Mouse (Mus musculus): ENCODE data around the gene Selenbp1.

The Selenbp1 gene

DNA sequence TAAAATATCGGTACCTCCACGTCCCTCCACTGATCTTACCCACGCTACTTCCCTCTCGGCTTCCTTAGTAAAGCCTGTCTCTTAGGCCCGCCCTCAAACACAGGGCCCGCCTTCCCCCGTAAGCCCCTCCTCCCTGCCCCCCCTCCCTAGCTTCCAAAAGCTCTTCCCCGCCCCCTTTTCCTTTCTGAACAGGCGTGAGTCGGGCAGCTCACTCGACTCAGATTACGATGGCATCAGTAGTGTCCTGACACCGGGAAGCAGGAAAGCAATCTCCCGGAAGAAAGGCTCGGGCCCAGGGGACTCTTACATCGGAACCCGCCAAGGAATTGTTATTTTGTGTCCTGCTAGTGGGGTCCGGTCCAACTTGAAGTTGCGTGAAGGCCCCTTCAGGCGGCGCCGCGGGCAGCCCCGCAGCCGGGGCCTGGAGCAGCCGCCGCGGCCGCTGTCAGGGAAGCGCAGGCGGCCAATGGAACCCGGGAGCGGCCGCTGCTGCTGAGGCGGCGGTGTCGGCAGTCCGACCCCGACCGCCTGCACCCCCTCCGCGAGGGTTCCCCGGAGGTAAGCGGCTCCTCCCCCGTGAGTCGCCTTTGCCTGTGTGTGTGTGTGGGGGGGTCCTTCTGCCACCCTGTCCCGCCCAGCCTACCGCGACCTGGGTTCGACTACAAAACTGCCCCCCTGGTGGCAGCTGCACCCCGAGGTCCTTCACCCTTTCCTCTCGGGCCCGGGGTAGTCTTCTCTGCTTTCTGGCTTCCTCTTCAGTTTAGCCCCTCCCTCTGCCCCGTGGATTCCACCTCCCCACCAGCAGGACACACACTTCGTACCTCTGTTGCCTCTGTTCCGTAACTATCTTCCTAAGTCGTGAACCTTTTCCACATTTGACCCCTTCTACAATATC lies 41.9 kb downstream of the Selenbp1 start, which contains the start of gene Pi4kb:
Gene Pi4kb (plus strand): TSS at position 204 of the 895 bp plus-strand sequence.
- in situ Hi-C loops (cut with MseI, MboI): no loop called here

GRCm38 (mm10) chr3:94984312-94984711 lies 51.5 kb downstream of the Selenbp1 start:
- in situ Hi-C loops (cut with MseI, MboI): no loop called here

GRCm38 (mm10) chr3:94985513-94985912 lies 52.7 kb downstream of the Selenbp1 start:
- in situ Hi-C loops (cut with MseI, MboI): no loop called here

DNA sequence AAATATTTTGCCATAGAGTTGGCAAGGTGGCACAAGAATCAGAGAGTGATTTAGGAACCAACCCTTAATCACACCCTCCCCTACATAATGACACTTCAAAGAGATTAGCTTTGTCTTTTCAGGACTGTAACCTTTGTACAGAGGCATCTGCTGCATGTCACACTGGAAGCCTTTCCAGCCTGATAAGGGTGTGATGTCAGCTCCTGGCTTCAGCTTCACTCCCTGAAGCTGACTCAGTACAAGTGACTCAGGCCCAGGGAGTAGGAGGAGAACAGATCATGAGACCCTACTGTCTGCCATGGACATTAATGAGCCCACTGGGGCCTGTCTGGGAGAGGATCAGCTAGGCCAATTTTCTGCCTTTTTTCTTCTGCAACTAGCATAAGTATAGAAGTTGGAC lies 54.7 kb downstream of the Selenbp1 start:
- in situ Hi-C loops (cut with MseI, MboI): no loop called here

DNA sequence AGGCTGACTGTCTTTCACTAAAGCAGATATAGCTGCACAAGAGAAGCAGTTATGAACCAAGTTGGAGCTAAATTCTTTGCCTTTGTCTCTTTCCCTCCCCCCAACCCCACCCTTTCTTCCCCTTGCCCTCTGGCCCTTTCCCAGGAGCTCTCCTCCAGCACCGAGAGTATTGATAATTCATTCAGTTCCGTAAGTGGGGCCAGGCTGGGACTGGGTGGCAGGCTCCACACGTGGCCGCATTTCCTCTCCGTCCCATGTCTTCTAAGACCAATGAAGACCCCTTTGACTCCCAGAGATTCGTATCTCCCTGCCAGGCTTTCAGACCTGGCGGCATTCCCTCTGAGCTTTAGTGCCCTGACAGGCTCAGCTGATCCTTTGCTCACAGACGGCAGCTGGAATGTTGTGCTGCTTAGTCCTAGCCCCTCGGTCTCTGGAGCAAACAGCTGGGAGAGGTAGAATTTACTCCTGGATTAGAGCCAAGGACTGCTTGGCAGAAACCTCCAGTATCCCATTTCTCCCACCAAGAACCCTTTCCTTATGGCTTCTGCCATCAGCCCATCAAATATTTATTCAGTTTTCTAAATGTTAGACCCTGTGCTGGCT lies 56.4 kb downstream of the Selenbp1 start:
- in situ Hi-C loops (cut with MseI, MboI): no loop called here

Data from mouse trophoblast stem cell (cell line).